Mouse (Mus musculus) CH12.LX (cell line): ENCODE measurements around the gene Gpr137.

Source experiments
- CHD2 ChIP-seq: IDR thresholded peaks from 2 replicates; pipeline ENCODE4 v1.6.1; 2011; ENCODE audit warnings: low read length, improper control_type of control experiment
- CTCF ChIP-seq, 2 experiments: IDR thresholded peaks in 1 of 2; conservative IDR thresholded peaks in 1 of 2; 2 replicates each; pipeline ENCODE4 v1.5.1; 2011 to 2012; ENCODE audit warnings: low read depth in 2 of 2, low read length in 2 of 2, improper control_type of control experiment in 1 of 2, inconsistent platforms in 1 of 2, mild to moderate bottlenecking in 1 of 2, moderate library complexity in 1 of 2
- EP300 ChIP-seq: IDR thresholded peaks from 2 replicates; pipeline ENCODE4 v1.6.1; 2011; ENCODE audit warnings: low read length, improper control_type of control experiment
- ETS1 ChIP-seq: conservative IDR thresholded peaks from 2 replicates; pipeline ENCODE4 v1.6.1; 2012; ENCODE audit warnings: low read depth, mild to moderate bottlenecking, inconsistent platforms, low read length, improper control_type of control experiment, moderate library complexity
- MAFK ChIP-seq: IDR thresholded peaks from 2 replicates; pipeline ENCODE4 v1.6.1; 2011; ENCODE audit warnings: low read length, improper control_type of control experiment; ENCODE audit not compliant: insufficient replicate concordance
- NELFE ChIP-seq: IDR thresholded peaks from 2 replicates; pipeline ENCODE4 v1.6.1; 2011; ENCODE audit warnings: low read depth, low read length, improper control_type of control experiment
- POLR2A ChIP-seq: IDR thresholded peaks from 2 replicates; pipeline ENCODE4 v1.6.1; 2011; ENCODE audit warnings: low read depth, mild to moderate bottlenecking, improper control_type of control experiment, low read length
- POLR2AphosphoS2 ChIP-seq: IDR thresholded peaks from 2 replicates; pipeline ENCODE4 v1.6.1; 2011; ENCODE audit warnings: low read depth, low read length, improper control_type of control experiment
- TCF12 ChIP-seq: IDR thresholded peaks from 2 replicates; pipeline ENCODE4 v1.6.1; 2014; ENCODE audit warnings: low read depth, mild to moderate bottlenecking, inconsistent platforms, low read length, improper control_type of control experiment
- USF1 ChIP-seq: IDR thresholded peaks from 2 replicates; pipeline ENCODE4 v1.6.1; 2014; ENCODE audit warnings: low read depth, mild to moderate bottlenecking, inconsistent platforms, low read length, improper control_type of control experiment
- ZKSCAN1 ChIP-seq: IDR thresholded peaks from 2 replicates; pipeline ENCODE4 v1.6.1; 2012; ENCODE audit warnings: low read depth, inconsistent platforms, low read length, improper control_type of control experiment, borderline replicate concordance

- no peak for TF ChIP-seq CTCF (conservative IDR thresholded peaks at IDR 0.05 in 1 of 2, IDR thresholded peaks at IDR 0.05 in 1 of 2; ENCODE audit: low read depth in 2 of 2, low read length in 2 of 2)
- TF ChIP-seq POLR2A = peak; percentile 40; the same call in 1 of the 2 replicates
- TF ChIP-seq ETS1 = no peak
- no peak for TF ChIP-seq ZKSCAN1
- no peak for TF ChIP-seq CHD2
- 0 out of 2 replicates have a peak, but pooled peaks have one; percentile 31 for TF ChIP-seq POLR2AphosphoS2
- TF ChIP-seq NELFE = peak; percentile 34; the same call in 1 of the 2 replicates
- TF ChIP-seq USF1 = peak; percentile 58
- TF ChIP-seq MAFK = no peak
- no peak for TF ChIP-seq EP300
- peak; percentile 32; the same call in 1 of the 2 replicates for TF ChIP-seq TCF12
Measured at GRCm38 (mm10) chr19:6987061-6987903, 45.0 kb upstream of the Gpr137 start, which contains the start of gene Vegfb.
